Mouse (Mus musculus): ENCODE data around the gene Susd6.
"Not testable (repeated sequence)": the region's sequence is repeated elsewhere in the genome, so short reads cannot be mapped to it uniquely, and the experiment has no call there.

The Susd6 gene

DNA sequence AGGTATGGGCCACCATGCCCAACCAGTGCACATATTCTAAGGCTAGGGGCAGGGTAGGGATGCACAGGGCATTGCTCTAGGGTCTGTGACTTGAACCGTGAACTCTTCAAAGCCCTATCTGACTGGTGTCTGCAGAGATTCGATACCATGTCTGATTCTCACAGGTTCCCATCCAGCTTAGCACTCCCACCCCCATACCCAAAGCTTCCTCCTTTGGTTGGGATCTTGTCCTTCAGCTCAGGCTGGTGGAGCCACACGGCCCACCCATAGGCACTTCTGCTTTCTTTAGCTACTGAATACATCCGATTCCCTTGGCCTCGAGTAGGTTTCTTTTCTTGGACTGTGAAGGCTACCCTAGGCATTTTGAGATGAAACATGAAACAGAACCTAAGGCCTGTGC lies 5.3 kb upstream of the Susd6 start:
- no peak for DNase-seq (ENCODE audit: low read depth, low spot score)

DNA sequence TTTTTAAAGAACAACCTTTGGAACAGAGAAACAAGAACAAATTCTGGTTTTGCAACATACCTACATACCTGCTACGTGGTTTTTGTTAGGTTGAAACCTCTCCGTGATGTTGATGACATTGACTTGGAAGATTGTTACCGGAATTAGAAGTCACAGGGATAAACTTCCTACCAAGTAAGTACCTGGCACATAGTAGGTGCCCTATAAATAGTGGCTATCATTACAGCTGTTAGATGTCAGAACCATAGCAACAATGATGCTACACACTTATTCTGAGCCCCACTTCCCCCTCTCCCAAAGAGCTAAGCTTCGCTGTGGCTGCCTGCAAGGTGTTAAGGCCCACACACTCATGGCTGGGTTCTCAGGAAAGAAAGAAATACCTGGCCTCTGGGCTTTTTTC lies 4.7 kb upstream of the Susd6 start:
- no peak for DNase-seq (ENCODE audit: low read depth, low spot score)

DNA sequence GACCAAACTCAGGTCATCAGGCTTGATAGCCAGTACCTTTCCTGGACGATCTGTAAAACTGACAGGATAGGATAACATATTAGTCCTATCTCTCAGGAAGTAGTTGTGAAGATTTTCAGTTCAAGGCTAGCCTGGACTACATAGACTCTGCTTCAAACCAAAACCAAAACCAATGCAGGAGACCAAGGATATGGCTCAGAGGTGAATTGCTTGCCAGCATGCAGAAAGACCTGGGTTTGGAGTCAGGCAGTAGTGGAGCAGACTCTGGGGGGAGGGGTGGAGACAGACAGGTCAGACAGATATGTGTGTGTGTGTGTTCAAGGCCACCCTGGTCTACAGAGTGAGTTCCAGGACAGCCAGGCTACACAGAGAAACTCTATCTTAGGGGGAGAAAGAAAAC lies 3.7 kb upstream of the Susd6 start:
- DNase-seq (ENCODE audit: low read depth, low spot score): no peak

DNA sequence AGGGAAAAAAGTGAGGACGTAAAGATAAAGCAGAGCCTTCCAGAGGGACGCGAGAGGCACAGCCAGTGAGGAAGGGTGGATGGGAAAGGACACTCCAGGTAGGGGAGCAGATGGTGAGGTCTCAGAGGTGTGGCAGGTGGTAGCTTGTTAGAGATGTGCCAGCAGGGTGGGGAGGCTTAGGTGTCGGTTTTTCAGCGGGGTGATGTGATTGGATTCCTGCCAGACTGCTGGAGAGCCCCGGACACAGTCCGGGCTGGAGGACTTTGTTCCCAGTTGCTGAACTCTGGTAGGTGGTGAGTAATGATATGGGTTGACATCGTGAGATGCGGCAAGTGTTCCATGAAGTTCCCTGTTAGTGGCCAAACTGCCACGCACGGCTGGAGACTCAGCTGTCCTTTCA lies 2.7 kb upstream of the Susd6 start:
- DNase-seq (ENCODE audit: low read depth, low spot score): peak; percentile 66

DNA sequence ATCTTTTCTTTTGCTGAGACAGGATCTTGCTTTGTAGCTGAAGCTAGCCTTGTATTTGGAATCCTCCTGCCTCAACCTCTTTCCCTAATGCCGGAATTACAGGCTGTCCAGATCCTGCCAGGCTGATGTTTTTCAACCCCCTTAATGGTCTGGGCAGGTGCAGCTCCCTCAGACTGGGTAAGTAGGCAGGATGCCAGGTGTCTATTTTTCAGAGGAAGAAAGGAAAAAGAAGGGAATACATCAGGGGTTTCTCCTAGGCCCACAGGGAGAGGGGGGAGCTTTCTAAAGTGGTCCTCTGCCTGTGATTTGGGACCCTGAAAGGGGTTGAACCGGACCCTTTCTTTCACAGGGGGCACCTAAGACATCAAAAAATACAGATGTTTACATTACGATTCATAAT lies 2.1 kb upstream of the Susd6 start:
- no peak for DNase-seq (ENCODE audit: low read depth, low spot score)

DNA sequence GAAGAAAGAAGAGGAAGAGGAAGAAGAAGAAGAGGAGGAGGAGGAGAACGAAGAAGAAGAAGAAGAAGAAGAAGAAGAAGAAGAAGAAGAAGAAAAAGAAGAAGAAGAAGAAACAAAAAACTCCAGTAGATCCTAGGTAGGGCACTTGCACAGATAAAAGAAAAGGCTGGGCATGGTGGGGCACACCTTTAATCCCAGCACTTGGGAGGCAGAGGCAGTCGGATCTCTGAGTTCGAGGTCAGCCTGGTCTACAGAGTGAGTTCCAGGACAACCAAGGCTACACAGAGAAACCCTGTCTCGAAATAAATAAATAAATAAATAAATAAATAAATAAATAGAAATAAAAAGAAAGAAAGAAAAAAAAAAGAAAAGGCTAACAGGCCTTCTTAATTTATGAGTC lies 1.0 kb upstream of the Susd6 start:
- DNase-seq (ENCODE audit: low read depth, low spot score): not testable (repeated sequence)

DNA sequence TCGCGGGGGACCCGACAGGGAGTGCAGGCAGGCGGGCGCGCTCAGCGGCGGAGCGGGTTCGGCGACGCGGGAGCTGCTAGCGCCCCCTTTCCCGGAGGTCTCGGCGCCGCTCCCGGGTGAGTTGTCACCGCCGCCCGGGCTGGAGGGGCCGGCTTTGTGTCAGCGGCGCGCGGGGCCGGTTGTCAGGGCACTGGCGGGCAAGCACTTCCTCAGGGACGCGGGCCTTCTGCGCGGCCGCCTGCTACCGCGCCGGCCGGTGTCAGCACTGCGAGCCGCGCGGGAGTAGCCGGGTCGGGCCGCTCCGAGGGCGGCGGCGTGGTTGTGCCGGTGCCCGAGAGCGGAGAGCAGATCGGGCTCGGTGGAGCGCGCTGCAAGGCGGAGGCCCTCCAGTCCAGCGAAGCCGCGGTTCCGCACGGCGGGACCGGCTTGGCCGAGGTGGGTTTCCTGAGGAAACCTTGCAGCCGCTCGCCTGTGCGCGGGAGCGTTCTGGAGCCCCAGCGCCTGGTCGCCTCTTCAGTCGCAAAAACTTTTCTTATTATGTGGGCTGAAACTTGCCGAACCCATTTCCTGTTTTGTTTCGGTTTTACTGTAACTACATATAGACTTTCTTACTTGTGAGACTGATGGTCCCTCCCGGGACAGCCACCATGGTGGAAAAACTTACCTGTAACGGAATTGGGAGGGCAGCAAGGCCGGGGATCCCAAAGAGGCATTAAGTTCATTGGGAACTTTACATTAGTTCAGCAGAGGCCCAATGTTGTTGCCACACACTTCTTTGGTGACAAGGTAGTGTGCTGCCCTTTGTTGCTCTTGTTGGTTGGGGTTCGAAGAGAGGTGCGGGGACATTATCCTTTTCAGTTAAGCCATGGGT lies 625 bp downstream of the Susd6 start:
- DNase-seq (ENCODE audit: low read depth, low spot score): no peak

DNA sequence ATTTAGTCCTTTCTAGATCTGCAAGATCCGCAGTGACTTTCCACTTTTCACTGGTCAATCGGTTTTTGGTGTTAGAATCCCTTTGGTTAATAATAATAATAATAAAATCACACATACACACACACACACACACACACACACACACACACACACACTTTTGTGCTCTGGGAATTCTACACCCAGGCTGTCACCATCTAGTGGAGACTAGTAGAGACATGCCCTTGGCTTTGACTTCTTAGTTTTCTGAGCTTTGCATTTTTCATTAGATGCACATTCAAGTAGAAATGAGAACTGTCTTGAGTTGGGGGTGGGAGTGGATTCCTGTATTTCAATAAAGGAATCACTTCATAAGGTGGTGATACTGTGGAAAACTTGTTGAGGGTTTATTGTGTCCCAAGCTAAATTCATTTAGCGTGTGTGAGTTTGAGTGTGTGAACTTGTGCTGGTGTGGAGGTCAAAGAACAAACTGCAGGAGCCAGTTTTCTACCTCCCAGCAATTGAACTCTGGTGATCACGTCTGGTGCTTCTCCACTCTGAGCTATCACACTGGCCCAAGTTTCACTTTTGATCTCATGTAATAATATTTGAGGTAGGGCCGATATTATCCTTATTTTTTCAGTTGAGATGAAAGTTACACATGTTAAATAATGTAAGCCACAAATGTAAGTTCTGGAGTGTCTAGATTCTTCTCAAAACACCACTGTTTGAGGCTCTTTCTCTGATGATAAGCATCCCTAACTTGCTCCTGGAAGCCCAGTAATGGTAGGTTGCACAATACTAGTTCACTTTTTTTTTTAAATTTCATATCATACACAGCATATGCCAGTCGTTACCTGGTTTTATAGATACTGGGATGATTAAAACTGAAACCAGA lies 1.5 kb downstream of the Susd6 start:
- peak; percentile 76 for DNase-seq (ENCODE audit: low read depth, low spot score)

DNA sequence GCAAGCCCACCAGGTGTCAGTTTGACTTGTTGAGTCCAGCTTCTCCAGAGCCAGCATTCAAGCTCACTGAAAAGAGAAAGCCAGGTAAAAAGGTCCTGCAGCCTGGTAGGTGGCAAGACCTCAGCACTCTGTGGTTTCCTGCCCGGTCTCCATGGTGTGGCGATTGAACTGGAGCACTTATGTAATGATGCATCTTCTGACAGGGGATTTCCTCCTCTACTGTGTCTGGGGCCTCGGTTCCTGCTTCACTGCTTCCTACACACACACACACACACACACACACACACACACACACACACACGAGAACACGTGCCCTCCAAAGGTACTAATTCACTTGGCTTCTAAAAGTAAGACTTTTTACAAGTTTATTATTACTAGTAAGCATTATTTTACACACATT lies 2.6 kb downstream of the Susd6 start:
- DNase-seq (ENCODE audit: low read depth, low spot score): peak; percentile 70

DNA sequence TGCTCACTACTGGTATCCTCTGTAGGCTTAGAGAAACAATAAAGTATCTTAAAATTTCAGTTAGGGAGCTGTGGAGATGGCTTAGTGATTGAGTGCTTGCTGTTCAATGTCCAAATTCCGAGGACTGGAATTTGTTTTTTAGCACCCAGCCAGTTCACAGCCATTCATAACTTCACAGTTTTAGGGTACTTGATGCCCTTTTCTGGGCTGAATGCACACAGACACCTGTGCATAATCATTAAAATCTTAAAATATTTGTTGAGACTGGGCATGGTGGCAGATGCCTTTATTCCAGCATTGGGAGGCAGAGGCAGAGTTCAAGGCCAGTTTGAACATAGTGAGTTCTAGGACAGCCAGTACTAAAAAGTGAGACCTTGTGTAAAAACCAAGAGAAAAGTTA lies 3.2 kb downstream of the Susd6 start:
- no peak for DNase-seq (ENCODE audit: low read depth, low spot score)

DNA sequence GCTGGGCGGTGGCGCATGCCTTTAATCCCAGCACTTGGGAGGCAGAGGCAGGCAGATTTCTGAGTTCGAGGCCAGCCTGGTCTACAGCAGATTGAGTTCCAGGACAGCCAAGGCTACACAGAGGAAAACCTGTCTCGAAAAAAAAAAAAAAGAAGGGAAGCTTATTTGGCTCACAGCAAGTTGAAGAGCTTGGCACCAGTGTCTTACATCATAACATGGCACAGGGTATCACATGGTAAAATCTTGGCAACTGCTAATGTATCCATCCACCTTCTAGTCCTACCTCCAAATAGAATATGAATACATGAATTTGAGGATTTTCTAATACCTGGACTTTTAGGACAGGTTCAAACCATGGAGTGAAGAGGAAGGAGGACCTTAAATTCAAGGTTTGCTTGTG lies 4.2 kb downstream of the Susd6 start:
- DNase-seq (ENCODE audit: low read depth, low spot score): peak; percentile 52

DNA sequence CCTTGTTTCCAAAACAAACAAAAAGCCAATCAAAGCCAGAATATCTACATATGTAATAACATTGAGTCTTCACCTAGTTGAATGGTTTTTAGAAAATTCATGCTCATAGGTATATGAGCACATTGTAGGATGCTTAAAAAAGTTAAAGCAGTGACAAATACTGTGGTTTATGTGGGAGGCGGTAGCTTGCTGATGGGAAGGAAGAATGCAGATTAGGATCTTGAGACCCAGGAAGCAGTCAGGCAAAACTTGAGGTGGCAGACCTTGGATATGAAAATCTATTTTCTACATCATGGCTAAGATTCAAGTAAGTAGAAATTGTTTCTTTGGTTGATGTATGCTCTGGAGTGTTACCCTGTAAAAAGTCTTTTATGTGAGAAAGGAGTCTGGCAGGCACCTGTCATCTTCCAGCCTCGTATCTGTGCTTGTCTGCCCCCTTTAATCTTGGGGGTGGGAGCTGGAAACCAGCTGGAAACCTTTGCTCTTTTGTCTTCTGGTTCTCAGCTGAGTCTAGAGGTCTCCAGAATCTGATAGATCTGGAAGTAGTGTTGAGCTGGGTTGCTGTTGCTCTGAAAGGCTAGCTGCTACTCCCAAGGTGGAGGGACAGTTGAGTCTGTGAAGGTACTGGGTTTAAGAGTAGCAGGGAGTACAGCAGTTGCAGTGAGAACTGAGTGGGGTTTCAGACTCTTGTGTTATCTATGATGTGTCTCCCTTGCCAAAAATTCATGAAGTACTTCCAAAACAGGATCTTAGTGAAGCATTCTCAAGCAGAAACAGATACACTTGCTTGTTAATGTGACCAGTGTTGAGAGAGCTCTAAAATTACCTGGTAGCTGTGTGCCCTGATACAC lies 4.8 kb downstream of the Susd6 start:
- no peak for DNase-seq (ENCODE audit: low read depth, low spot score)

DNA sequence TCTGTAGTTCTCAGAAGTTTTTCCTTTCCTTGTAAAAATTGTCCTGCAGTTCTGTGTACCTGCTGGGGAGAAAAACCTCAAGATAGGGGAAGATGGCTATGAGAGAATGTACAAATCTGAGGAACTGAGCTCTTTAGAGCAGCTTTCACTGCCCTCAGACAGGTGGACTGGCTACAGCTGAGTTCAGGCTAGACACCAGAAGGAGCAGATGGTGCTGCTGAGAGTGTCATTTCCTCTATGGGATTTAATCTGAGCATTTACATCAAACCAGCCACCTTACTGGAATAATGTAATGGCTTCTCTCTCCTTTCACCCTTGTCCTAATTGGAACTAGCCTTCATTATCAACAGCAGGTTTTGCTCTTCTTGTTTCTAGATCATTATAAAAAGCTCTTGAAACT lies 8.0 kb downstream of the Susd6 start:
- DNase-seq (ENCODE audit: low read depth, low spot score): peak; percentile 98

DNA sequence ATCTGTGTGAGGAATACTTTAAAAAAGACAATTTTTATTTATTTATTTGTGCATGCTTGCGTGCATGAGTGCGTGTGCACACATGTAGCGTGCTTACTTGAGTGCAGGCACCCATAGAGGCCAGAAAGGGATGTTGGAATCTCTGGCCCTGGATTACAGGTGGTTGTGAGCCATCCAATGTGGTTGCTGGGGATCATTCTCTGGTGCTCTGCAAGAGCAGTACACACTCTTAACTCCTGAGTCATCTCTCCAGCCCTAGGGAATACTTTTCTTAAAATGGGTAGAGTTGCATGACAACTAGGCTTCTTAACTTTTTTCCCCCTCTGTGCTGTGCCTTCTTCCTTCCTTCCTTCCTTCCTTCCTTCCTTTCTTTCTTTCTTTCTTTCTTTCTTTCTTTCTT lies 9.8 kb downstream of the Susd6 start:
- no peak for DNase-seq (ENCODE audit: low read depth, low spot score)

DNA sequence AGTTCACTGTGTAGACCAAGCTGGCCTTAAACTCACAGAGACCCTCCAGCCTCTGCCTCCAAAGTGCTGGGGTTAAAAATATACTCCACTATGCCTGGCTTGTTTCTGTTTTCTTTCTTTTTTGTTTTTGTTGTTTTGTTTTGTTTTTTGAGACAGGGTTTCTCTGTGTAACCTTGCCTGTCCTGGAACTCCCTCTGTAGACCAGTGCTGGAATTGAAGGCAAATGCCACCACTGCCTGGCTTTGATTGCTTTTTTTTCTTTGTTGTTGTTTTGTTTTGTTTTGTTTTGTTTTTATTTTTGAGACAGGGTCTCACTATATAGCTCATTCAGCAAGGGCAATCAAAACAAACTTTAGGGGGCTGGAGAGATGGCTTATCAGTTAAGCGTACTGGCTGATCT lies 11.1 kb downstream of the Susd6 start:
- DNase-seq (ENCODE audit: low read depth, low spot score): no peak

DNA sequence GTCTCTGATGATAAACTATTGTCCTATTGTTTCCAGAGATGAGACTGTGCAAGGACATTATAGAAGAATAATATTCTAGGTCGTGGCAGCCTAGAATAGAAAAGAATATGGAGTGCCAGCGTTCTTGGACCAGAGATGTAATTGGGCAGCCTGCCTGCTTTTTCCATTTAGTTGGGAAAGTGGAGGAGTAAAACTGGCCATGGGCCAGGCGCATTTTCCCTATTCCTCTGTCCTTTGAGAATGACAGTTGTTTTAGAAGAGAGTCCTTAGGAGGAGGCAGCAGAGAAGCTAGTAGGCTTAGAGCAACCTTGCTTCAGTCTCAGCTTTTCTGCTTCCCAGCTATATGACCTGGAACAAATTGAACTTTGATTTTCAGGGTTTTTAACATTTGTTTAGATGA lies 13.6 kb downstream of the Susd6 start:
- peak; percentile 95 for DNase-seq (ENCODE audit: low read depth, low spot score)

DNA sequence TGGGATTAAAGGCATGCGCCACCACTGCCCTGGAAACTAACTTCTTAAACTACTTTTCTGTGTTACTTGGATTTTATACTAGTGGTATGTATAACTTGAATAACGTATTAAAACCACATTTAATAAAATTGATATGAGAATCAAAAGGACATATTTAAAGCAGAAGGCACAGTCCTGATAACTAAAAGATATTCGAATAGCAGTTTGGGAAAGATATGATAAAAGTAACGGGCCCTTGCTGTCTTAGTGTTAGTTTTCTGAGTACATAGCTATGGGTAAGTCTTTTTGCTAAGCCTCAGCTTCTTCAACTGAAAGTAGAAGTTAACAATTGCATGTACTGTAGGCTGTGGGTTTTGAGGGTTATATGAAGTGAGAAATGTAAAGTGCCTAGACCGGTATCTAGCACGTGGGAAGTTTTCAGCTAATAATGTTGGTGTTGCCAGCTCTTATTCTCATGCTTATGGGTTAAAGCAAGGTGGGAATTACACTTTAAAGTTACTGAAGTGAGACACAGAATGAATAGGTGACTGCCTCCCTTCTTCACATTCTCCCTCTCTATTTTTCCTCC lies 14.6 kb downstream of the Susd6 start:
- DNase-seq (ENCODE audit: low read depth, low spot score): no peak

DNA sequence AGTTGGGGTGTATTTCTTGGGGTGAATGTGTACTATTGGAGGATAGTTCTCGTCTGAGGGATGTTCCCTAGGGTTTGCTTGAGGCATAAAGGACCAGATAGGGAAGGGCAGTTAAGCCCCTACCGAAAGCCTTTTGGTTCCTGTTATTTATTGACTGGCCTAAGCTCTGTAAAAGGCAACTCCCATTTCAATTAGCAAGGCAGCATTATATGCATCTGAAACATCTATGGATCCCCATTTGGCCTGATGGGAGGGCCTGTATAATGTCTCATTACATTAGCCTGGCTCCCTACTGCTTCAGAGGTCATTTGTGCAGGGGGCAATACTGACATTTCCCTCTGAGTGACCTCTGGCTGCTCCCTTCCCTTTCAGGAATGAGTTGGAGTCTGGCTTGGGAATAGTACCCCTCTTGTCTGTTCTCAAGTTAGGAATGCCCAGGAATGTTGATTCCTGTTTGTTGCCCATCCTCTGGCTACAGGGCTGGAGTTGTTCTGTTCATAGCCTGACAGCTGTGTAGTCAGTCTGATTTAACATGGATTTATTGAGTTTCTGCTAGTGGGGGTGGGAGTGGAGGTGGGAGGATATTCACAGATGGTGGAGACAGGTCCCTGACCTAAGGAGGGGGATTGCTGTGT lies 17.3 kb downstream of the Susd6 start:
- DNase-seq (ENCODE audit: low read depth, low spot score): no peak

DNA sequence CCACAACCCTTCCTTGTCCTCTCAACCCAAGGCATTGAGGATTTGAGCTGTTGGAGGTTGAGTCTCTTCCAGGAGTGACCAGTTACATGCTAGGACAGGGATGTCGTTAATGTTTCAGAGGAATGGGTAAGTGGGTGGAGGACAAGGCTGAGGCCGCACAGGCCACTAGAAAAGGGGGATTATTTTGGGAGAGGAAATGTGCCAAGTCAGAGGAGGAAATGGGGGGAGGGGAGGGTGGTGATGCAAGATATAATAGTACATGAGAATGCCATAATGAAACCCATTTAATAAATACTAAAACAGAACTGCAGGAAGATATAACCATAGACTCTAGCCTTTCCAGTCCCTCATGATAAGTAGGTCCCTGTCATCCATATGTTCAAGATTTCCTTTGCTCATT lies 19.7 kb downstream of the Susd6 start:
- DNase-seq (ENCODE audit: low read depth, low spot score): no peak

DNA sequence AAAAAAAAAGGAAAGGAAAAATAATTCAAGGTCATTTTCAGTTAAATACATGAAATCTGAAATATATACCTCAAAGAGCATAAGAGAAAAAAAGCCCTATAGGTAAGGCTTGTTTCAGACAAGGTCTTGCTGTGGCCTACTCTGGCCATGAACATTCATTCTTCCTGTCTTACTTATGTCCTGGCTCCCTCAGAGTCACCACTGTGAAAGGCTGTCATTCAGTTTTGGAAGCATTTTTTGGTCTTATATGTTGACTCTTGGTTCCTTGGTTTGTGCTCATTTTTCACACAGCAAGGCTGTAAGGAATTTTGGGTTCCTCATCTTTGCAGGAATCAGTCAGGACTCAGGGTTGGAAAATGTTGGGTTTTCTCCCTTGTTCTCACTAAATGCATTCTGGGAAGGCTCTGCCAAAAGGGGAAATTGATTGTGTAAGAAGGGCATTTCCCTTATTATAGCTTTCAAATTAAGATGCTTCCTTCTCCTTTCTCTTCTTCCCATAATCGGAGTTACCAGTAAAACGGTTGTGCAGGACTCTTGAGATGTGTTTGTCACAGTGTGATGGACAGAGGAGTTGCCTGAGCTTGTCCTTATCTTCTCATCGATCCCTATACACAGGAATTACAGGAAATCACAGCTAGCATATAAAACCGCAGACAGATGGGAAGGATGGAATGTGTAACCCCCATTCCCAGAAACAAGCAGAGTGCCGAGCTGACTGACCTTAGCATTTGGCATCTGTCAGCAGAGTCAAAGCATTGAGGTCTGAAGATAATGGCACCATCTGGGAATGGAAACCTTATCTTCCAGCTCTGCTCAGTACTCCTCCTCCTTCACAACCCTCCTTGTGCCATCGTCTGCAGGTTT lies 21.6 kb downstream of the Susd6 start:
- peak; percentile 66 for DNase-seq (ENCODE audit: low read depth, low spot score)
